Mouse (Mus musculus) midbrain, postnatal 0 days (tissue): Measurements from ENCODE around the gene Cdhr5. TPM values are rescaled to one million over a fixed set of nuclear protein-coding genes. Genes with fewer than 3 reads are reported as not detected.

ENCODE experiments used
- ATAC-seq: fragments of 200-750 bp; cut with Nextera tagmentation; 2 replicates; pipeline ENCODE4 v1.8.0; 2017; ENCODE audit warnings: moderate number of reproducible peaks, mild to moderate bottlenecking, moderate TSS enrichment, moderate library complexity; ENCODE audit not compliant: low FRiP score
- DNase-seq: peaks from one replicate; pipeline ENCODE4 v3.0.0-alpha.2; 2015; ENCODE audit warnings: low spot score
- H3K27ac ChIP-seq: fragments of 300-500 bp; sonication (generic); 2 replicates; pipeline ENCODE4 v1.5.1; 2014; ENCODE audit warnings: low read depth, mild to moderate bottlenecking, low read length, mixed read lengths
- H3K27me3 ChIP-seq: fragments of 300-500 bp; sonication (generic); 2 replicates; pipeline ENCODE4 v1.6.1; 2014; ENCODE audit warnings: low read length, control low read depth, mixed read lengths; ENCODE audit not compliant: insufficient read depth
- H3K36me3 ChIP-seq: fragments of 300-500 bp; sonication (generic); 2 replicates; pipeline ENCODE4 v1.6.1; 2014; ENCODE audit warnings: low read length, control low read depth, mixed read lengths; ENCODE audit not compliant: insufficient read depth
- H3K4me1 ChIP-seq: fragments of 300-500 bp; sonication (generic); 2 replicates; pipeline ENCODE4 v1.6.1; 2014; ENCODE audit warnings: mild to moderate bottlenecking, control low read depth, antibody characterized with exemption, low read length, mixed read lengths; ENCODE audit not compliant: insufficient read depth
- H3K4me2 ChIP-seq: fragments of 300-500 bp; sonication (generic); 2 replicates; pipeline ENCODE4 v1.6.1; 2014; ENCODE audit warnings: low read depth, mild to moderate bottlenecking, low read length, mixed read lengths; ENCODE audit not compliant: poor library complexity, severe bottlenecking
- H3K4me3 ChIP-seq: fragments of 300-500 bp; sonication (generic); 2 replicates; pipeline ENCODE4 v1.5.1; 2014; ENCODE audit warnings: low read depth, mild to moderate bottlenecking, low read length, moderate library complexity
- H3K9ac ChIP-seq: fragments of 300-500 bp; sonication (generic); replicated peaks from 2 replicates; pipeline ENCODE4 v1.6.1; 2014; ENCODE audit warnings: mild to moderate bottlenecking, low read length, moderate library complexity, mixed read lengths; ENCODE audit not compliant: poor library complexity, severe bottlenecking
- H3K9me3 ChIP-seq: fragments of 300-500 bp; sonication (generic); 2 replicates; pipeline ENCODE4 v1.6.1; 2016; ENCODE audit warnings: low read length, control low read depth
- CTCF ChIP-seq: IDR thresholded peaks from 2 replicates; pipeline ENCODE4 v1.5.1; 2016; ENCODE audit warnings: antibody characterized with exemption, mild to moderate bottlenecking
- WGBS: fragments of 180-500 bp; shearing (Covaris S2); extraction: QIAGEN DNeasy Blood & Tissue Kit; methylation state at CpG from one replicate; pipeline ENCODE4 v1.1.7; 2014; 5-methylcytosine and 5-hydroxymethylcytosine counted together
- polyA plus RNA-seq: library from polyadenylated mRNA; unstranded; fragments of >200 nt; fragmentation: Nextera tagmentation; extraction: Ambion mirVana; gene quantifications from 2 replicates; pipeline ENCODE4 v1.2.1, GENCODE M21; 2015
- total RNA-seq: library from RNA; depleted of rRNA; stranded (reverse); fragments of >200 nt; gene quantifications from 2 replicates; pipeline ENCODE4 v1.2.3, GENCODE M21; 2014

Cdhr5 gene
- total and polyA plus RNA-seq, 2 experiments from 2014 or later: not detected

DNA sequence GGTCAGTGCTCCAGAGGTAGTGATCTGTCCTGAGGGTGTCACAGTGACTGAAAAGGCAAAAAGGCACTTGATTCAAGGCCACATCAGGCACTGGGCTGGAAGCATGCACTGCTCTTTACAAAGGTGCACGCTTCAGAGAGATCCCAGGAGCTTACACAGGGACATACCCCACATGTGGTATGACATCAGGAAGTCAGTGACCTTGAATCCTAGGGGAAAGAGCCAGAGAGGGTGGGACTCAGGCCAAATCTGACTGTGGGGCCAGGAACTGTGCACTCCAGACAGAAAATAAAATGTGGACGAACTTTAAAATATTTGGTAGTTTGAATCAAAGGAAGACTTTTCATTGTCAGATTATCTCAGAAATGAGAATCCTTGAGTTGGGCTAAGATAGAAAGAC is 37.8 kb upstream of the Cdhr5 start:
- H3K4me2 ChIP-seq: no peak overlapping the region
- H3K4me1 ChIP-seq: no peaks in the 10 kb centered on the region
- H3K4me3 ChIP-seq: no peak overlapping the region
- H3K36me3 ChIP-seq: peaks cover 81% of the 10 kb centered on the region
- ATAC-seq (no peak), DNase-seq (no peak)
- TF ChIP-seq CTCF: no peak
- H3K9ac ChIP-seq: no peak overlapping the region
- H3K27me3 ChIP-seq: no peaks in the 10 kb centered on the region
- H3K27ac ChIP-seq: no peak overlapping the region
- whole genome bisulfite sequencing: 98% methylated on average over 2 of the region's 2 CpGs
- no peaks in the 10 kb centered on the region for H3K9me3 ChIP-seq

DNA sequence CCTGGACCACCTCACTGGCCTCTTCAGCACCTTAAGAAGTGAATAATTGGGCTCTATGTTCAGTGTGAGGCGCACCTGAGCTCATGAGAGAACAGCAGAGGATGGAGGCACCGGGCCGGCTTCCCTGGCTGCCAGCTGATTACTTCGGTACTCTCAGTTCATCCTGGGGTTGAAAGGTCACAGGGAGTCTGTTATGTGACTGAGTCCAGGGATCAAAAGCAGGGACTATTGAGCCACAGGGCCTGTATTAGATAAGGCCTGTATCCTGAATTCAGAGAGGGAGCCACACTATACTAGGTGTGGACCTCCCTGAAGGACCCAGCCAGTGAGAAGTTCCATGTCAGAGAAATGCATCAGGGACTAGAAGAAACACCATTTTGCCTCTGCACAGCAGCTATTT is 28.0 kb upstream of the Cdhr5 start:
- H3K36me3 ChIP-seq: peaks cover 77% of the 10 kb centered on the region
- no peaks in the 10 kb centered on the region for H3K9me3 ChIP-seq
- no peaks in the 10 kb centered on the region for H3K27me3 ChIP-seq
- no peaks in the 10 kb centered on the region for H3K4me1 ChIP-seq
- no peak overlapping the region for H3K27ac ChIP-seq
- no peak for DNase-seq
- no peak for ATAC-seq
- no peak overlapping the region for H3K4me3 ChIP-seq
- WGBS: 98% methylated on average over 4 of the region's 4 CpGs
- H3K9ac ChIP-seq: no peak overlapping the region
- no peak for TF ChIP-seq CTCF
- H3K4me2 ChIP-seq: no peak overlapping the region

DNA sequence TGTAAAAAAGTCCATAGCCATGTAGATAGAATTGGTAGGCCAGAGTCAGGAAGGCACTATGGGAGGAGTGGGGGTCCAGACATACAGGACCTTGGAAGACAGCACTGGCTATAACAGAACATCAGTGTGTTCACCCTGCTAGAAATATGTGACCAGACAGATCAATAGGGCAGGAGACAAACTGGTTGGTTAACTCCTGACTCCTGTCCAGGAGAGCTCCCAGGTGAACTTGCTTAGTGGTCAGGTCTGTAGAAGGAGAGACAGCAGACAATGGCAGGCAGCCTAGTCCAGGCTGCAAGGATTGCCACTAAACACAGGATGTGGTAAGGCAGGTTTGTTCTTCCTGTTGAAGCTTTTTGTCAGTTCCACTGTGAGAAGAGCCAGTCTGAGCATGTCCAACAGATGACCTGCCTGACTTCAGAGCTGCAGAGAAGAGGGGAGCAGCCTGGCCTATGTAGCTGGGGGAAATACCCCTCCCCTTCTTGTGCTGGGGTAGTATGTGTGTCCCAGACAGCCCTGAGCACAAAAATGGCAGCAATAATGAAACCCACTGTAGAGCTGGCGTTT is 26.2 kb upstream of the Cdhr5 start:
- no peak overlapping the region for H3K9ac ChIP-seq
- 88% methylated on average over 1 of the region's 1 CpGs for WGBS
- no peak overlapping the region for H3K27ac ChIP-seq
- H3K4me1 ChIP-seq: no peaks in the 10 kb centered on the region
- no peaks in the 10 kb centered on the region for H3K9me3 ChIP-seq
- DNase-seq (no peak), ATAC-seq (no peak)
- no peaks in the 10 kb centered on the region for H3K27me3 ChIP-seq
- H3K4me2 ChIP-seq: no peak overlapping the region
- H3K4me3 ChIP-seq: no peak overlapping the region
- TF ChIP-seq CTCF: no peak
- H3K36me3 ChIP-seq: peaks cover 70% of the 10 kb centered on the region

DNA sequence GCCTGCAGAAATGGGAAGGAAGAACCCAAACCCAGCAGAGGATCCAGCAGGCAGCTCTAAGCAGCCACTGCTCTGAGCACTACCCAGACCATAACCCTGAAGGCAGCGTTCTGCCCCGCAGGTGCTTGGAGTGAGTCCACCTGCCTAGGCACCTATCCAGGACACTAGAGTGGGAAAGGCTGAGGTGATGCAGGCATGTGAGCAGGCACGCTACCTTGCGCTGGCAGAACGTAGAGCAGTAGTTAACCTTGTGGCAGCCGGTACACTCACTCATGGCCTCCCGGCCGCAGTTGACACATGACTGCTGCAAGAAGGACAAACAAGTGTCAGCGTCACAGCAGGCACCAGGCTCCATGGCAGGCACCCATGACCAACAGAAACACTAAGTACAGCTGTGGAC is 24.8 kb upstream of the Cdhr5 start:
- Histone ChIP-seq H3K9ac (no peak overlapping the region), H3K9me3 (no peaks in the 10 kb centered on the region), H3K4me1 (no peaks in the 10 kb centered on the region), H3K4me3 (no peak overlapping the region), H3K27ac (no peak overlapping the region), H3K36me3 (peaks cover 67% of the 10 kb centered on the region), H3K27me3 (no peaks in the 10 kb centered on the region), H3K4me2 (no peak overlapping the region)
- WGBS: 96% methylated on average over 9 of the region's 9 CpGs
- no peak for DNase-seq
- TF ChIP-seq CTCF: no peak
- no peak for ATAC-seq

DNA sequence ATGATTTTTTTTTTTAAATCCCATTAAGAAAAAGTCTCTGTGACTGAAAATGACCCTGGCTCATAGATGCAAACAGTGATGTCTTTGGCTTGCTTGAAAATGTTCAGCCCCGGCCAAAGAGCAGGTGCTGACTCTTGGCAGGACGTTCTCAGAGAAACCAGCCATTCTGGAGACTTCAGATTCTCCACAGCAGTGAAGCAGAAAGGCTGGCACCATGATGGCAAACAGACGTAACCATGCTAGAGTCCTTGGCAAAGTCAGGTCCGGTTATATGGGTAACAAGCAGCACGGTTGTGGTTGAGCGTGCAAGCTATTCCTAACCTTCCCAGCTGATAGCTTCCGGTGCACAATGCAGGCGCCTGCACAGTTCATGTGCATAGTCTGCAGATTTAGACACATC is 22.6 kb upstream of the Cdhr5 start:
- TF ChIP-seq CTCF: no peak
- no peak for ATAC-seq
- no peak overlapping the region for H3K4me2 ChIP-seq
- no peak for DNase-seq
- H3K4me1 ChIP-seq: no peaks in the 10 kb centered on the region
- H3K9ac ChIP-seq: no peak overlapping the region
- H3K4me3 ChIP-seq: no peak overlapping the region
- H3K27ac ChIP-seq: no peak overlapping the region
- H3K36me3 ChIP-seq: peaks cover 50% of the 10 kb centered on the region
- H3K27me3 ChIP-seq: peaks cover 14% of the 10 kb centered on the region
- 94% methylated on average over 8 of the region's 8 CpGs for WGBS
- no peaks in the 10 kb centered on the region for H3K9me3 ChIP-seq

DNA sequence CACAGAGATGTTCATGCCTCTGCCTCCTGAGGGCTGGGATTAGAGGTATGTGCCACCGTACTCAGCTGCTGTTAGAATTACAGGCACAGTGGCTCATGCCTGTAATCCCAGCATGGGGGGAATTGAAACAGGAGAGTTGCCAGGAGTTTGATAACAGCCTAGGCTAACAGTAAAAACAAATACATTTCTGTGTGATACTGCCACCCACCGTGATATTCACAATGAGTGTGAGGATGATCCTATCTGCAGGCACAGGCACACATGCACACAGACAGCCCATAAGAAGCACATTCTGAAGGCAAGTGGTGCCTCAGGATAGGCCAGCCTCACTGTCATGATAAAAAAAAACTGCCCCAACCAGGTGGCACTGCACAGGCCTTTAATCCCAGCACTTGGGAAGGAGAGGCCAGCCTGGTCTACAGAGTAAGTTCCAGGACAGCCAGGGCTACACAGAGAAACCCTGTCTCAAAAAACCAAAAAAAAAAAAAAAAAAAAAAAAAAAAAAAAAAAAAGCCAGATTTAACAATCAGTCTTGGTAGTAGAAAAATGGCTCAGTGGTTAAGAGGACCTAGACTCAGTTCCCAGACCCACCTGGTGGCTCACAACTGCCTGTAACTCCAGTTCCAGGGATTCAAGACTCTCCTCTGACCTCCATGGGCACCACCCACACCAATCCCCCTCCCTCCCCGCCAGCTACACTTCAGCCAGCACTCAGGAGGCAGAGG is 21.5 kb upstream of the Cdhr5 start:
- Histone ChIP-seq H3K4me2 (no peak overlapping the region), H3K27ac (no peak overlapping the region), H3K4me3 (no peak overlapping the region), H3K36me3 (peaks cover 48% of the 10 kb centered on the region), H3K9me3 (no peaks in the 10 kb centered on the region), H3K4me1 (peaks cover 3% of the 10 kb centered on the region; the same call in 1 of the 2 replicates), H3K9ac (no peak overlapping the region), H3K27me3 (peaks cover 23% of the 10 kb centered on the region)
- WGBS: 73% methylated on average over 3 of the region's 3 CpGs
- TF ChIP-seq CTCF: no peak
- ATAC-seq (no peak), DNase-seq (no peak)
